Mouse (Mus musculus): ENCODE results near the gene Ufd1. TPM values are rescaled to one million over a fixed set of nuclear protein-coding genes. Genes with fewer than 3 reads are reported as not detected.

Ufd1 gene
- total RNA-seq, 4 experiments from 2014 or later, result 104 to 118 (median 107) TPM

DNA sequence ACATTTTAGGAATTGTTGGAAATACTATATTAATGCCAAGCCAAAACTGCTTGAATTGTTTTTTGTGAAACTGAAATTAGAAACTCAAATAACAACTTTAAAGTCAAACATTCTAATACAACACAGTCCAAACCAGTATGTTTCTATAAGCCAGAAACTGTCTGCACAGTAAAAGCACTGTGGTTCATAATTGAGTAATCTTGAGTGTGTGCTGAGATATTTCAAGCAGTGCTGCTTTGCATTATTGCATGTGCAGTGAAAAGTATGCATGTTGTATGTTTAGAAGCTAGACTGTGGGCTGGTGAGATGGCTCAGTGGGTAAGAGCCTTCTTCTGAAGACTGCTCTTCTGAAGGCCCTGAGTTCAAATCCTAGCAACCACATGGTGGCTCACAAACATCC lies 72.5 kb downstream of the Ufd1 start:
- no peak for DNase-seq (ENCODE audit: low spot score in 2 of 2)

Other genes with a start within 250 kb of the Ufd1 start
- 1 to 10 TPM; 1.0 to 2.1 (median 1.6) TPM for gene Tbx1, start 221.1 kb upstream of the Ufd1 start, total RNA-seq (2022)
- gene Gp1bb, start 189.4 kb upstream of the Ufd1 start, total RNA-seq (2022), result 1 to 10 TPM in 1 of 4 experiments, under 1 TPM in 2, not detected in 1; 0.36 to 1.1 (median 0.93) TPM
- 100 to 1,000 TPM; 207 to 234 (median 219) TPM for gene Gm49601, start 185.4 kb upstream of the Ufd1 start, total RNA-seq (2022)
- gene Sept5, start 181.8 kb upstream of the Ufd1 start, total RNA-seq (2022), result 100 to 1,000 TPM; 759 to 812 (median 777) TPM
- 10 to 100 TPM; 33.1 to 37.2 (median 35.2) TPM for gene Cldn5, start 34.9 kb upstream of the Ufd1 start, total RNA-seq (2022)
- gene Cdc45, start 208 bp downstream of the Ufd1 start, total RNA-seq (2022), result 1 to 10 TPM; 2.0 to 2.9 (median 2.2) TPM
- 10 to 100 TPM; 23.2 to 29.8 (median 28.6) TPM for gene 2510002D24Rik, start 24.8 kb downstream of the Ufd1 start, total RNA-seq (2022)
- 10 to 100 TPM in 2 of 4 experiments, 1 to 10 TPM in 1, under 1 TPM in 1; 0.88 to 13.3 (median 9.0) TPM for gene Gm28539, start 24.8 kb downstream of the Ufd1 start, total RNA-seq (2022)
- gene Mrpl40, start 65.1 kb downstream of the Ufd1 start, total RNA-seq (2022), result 10 to 100 TPM; 37.1 to 41.3 (median 40.0) TPM
- 100 to 1,000 TPM in 1 of 4 experiments, 10 to 100 TPM in 3; 86.1 to 105 (median 86.3) TPM for gene Hira, start 65.3 kb downstream of the Ufd1 start, total RNA-seq (2022)